Mouse (Mus musculus): ENCODE measurements around the gene Fam43b.

Gene Fam43b

GRCm38 (mm10) chr4:138395087-138395970 lies 999 bp downstream of the Fam43b start:
- DNase-seq (ENCODE audit: low spot score) = no peak

DNA sequence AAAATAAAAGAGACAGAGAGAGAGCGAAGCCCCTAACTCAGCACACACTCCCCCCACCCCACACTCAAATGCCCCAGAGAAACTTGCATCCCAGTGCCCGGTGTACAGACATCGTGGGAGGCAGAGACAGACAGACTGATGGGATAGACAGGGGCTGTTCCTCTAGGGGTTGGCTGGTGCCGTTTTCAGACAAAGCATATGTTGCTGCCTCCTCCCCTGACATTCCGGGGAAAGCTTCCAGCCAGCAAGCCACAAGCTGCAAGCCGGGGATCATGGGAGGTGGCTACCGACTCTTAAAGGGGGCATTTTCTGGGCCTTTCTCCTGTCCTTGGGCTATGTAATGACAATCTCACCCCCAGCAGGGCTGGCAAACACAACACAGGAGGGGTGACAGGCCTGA lies 2.6 kb downstream of the Fam43b start:
- DNase-seq (ENCODE audit: low spot score) = no peak

DNA sequence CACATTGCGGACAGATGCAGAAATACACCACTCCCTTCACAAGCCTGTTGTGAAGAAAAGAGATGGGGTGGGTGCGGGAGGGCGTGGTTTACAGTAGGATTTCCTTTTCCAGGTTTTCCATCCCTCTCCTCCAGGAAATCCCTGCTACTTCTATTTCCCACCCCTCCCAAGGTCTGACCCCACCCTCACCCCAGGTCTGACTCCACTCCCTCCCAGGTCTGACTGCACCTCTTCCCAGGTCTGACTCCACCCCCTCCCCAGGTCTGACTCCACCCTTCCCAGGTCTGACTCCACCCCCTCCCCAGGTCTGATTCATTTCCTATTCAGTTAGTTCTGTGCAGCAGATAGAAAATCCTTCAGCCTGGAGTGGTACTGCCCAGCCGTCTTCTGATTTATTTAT lies 12.5 kb downstream of the Fam43b start:
- DNase-seq (ENCODE audit: low spot score) = no peak

GRCm38 (mm10) chr4:138382462-138382861 lies 13.9 kb downstream of the Fam43b start:
- DNase-seq (ENCODE audit: low spot score) = no peak

GRCm38 (mm10) chr4:138380132-138380689 lies 16.1 kb downstream of the Fam43b start:
- DNase-seq (ENCODE audit: low spot score) = no peak

- peak; percentile 77 for DNase-seq (ENCODE audit: low spot score)
Measured at GRCm38 (mm10) chr4:138379091-138379840, 17.1 kb downstream of the Fam43b start.

GRCm38 (mm10) chr4:138377526-138377925 lies 18.8 kb downstream of the Fam43b start:
- peak; percentile 64 for DNase-seq (ENCODE audit: low spot score)

GRCm38 (mm10) chr4:138375117-138375516 lies 21.2 kb downstream of the Fam43b start:
- no peak for DNase-seq (ENCODE audit: low spot score)

GRCm38 (mm10) chr4:138370996-138371516 lies 25.3 kb downstream of the Fam43b start:
- no peak for DNase-seq (ENCODE audit: low spot score)

GRCm38 (mm10) chr4:138368498-138369260 lies 27.6 kb downstream of the Fam43b start:
- DNase-seq (ENCODE audit: low spot score) = no peak

- DNase-seq (ENCODE audit: low spot score) = peak; percentile 52
Measured at GRCm38 (mm10) chr4:138367641-138368497, 28.5 kb downstream of the Fam43b start, which contains the start of gene Cda. Cda (minus strand) TSS chr4:138367992.

DNA sequence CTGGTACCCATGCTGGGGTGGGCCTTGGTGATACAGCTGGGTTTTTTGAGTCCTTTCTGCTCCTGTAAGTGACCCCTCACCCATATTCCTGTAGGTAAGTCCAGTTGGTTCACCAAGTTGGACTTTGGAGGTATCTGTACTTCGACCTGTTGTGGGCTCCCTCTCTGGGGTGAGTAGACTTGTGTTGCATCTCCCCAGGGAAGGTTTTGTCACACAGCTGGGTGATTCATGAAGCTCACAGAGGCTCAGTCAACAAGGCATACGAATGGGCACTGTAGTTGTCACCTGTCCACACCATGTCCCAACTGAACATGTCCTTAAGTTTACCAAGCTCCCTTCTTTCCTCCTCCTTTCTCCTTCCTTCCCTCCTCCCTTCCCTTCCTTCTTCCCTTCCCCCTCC lies 29.8 kb downstream of the Fam43b start:
- DNase-seq (ENCODE audit: low spot score) = no peak

- DNase-seq (ENCODE audit: low spot score) = no peak
Measured at GRCm38 (mm10) chr4:138363511-138363910, 32.8 kb downstream of the Fam43b start.

GRCm38 (mm10) chr4:138362883-138363282 lies 33.4 kb downstream of the Fam43b start:
- DNase-seq (ENCODE audit: low spot score) = no peak

- no peak for DNase-seq (ENCODE audit: low spot score)
Measured at GRCm38 (mm10) chr4:138361370-138361821, 34.9 kb downstream of the Fam43b start.

GRCm38 (mm10) chr4:138358176-138358575 lies 38.2 kb downstream of the Fam43b start:
- no peak for DNase-seq (ENCODE audit: low spot score)

- no peak for DNase-seq (ENCODE audit: low spot score)
Measured at GRCm38 (mm10) chr4:138356551-138356950, 39.8 kb downstream of the Fam43b start.

DNA sequence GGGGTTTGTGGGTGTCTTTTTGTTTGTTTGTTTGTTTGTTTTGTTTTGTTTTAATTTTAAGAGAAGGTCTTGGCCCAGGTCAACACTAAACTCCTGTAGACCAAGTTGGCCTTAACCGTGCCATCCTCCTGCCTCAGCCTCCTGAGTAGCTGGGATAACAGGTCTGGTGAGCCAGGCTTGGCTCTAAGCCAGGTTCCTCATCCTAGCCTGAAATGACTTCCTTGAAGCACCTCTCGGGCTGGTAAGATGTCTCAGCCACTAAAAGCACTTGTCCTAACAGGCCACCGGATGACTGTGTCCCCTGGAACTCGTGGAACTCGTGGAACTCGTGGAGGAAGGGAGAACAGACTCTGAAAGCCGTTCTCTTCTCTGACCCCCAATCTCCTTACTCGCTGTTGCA lies 40.2 kb downstream of the Fam43b start:
- no peak for DNase-seq (ENCODE audit: low spot score)

DNA sequence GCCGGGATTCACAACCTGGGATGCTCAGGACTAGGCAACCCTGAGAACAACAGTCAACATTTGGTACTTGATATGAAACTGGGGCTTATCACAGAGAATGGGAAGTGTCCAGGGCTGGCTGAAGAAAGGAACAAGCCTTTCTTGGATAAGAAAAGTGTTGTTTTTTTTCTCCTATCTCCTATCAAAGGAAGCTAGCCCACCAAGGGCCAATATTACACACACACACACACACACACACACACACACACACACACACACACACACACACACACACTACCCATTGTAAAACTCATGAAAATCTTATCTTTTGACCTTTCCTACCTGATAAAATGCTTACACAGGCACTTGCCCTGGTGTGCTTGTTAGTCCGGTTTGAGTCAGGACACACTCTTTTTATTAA lies 40.8 kb downstream of the Fam43b start:
- no peak for DNase-seq (ENCODE audit: low spot score)

DNA sequence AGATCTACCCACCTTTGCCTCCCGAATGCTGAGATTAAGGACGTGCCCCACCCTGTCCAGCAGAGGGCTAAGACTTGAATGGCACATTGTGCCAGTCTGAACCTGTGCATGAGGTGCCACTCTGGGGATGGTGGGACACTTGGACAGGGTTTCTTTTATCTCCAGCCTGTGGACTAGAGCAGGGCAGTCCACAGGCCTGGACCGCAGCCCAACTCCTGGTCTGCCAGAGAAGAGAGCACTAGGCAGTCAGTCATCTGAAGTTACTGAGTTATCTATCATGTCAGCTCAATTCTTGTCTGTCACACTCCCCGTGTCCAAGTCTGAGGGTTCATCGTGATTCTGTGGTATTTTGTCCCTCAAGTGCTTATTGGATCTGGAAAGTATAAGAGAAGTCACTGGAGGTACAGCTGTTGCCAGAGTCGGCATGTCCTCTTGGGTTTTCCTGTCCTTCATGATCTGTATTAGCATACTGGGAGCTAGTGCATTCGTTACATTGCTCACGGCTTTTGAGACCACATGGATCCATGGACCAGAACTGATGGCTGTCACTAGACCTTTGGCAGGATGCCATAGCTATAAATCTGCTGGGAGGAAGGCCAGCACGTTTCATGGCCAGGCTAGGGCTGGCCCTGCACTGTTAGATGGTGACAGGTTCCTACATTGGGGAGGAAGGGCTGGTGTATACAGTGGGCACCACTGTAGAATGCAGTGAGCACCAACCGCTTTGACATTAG lies 42.7 kb downstream of the Fam43b start:
- no peak for DNase-seq (ENCODE audit: low spot score)

All from adipocyte (in vitro differentiated cells).